Mouse (Mus musculus) MEL (cell line): ENCODE results near the gene Ccdc141. TPM values are rescaled to one million over a fixed set of nuclear protein-coding genes. Genes with fewer than 3 reads are reported as not detected.

Experiments used
- DNase-seq: peaks from one replicate; pipeline ENCODE4 v3.0.0; 2011; ENCODE audit warnings: low read depth, low spot score
- H3K27ac ChIP-seq: 2 replicates; pipeline ENCODE4 v1.5.1; 2012; ENCODE audit warnings: low read depth, mild to moderate bottlenecking, control low read depth, low read length, moderate library complexity; ENCODE audit not compliant: control insufficient read depth
- H3K27me3 ChIP-seq, 2 experiments: fragments of 150-350 bp in 1 of 2; sonication (generic) in 1 of 2; 2 replicates each; pipeline ENCODE4 v1.6.1; 2012; ENCODE audit warnings: low read length in 2 of 2, mild to moderate bottlenecking in 2 of 2, improper control_type of control experiment in 1 of 2, moderate library complexity in 1 of 2; ENCODE audit not compliant: insufficient read depth in 2 of 2, control insufficient read depth in 1 of 2
- H3K36me3 ChIP-seq, 2 experiments: 2 replicates each; pipeline ENCODE4 v1.6.1; 2012 to 2014; ENCODE audit warnings: low read length in 2 of 2, improper control_type of control experiment in 1 of 2, inconsistent platforms in 1 of 2, mild to moderate bottlenecking in 1 of 2; ENCODE audit not compliant: insufficient read depth in 2 of 2, control insufficient read depth in 1 of 2
- H3K4me1 ChIP-seq, 2 experiments: fragments of 150-350 bp in 1 of 2; sonication (generic) in 1 of 2; 2 replicates each; pipeline ENCODE4 v1.6.1; 2012; ENCODE audit warnings: low read length in 2 of 2, improper control_type of control experiment in 1 of 2, mild to moderate bottlenecking in 1 of 2; ENCODE audit not compliant: insufficient read depth in 2 of 2, control insufficient read depth in 1 of 2
- H3K4me3 ChIP-seq, 2 experiments: fragments of 150-350 bp in 1 of 2; sonication (generic) in 1 of 2; 2 replicates each; pipeline ENCODE4 v1.5.1; 2012; ENCODE audit warnings: low read depth in 2 of 2, low read length in 2 of 2, mild to moderate bottlenecking in 2 of 2, moderate library complexity in 2 of 2, control low read depth in 1 of 2, improper control_type of control experiment in 1 of 2; ENCODE audit not compliant: control insufficient read depth in 1 of 2, insufficient read depth in 1 of 2
- H3K79me2 ChIP-seq: 2 replicates; pipeline ENCODE4 v1.6.1; 2012; ENCODE audit warnings: mild to moderate bottlenecking, low read length, moderate library complexity; ENCODE audit not compliant: control insufficient read depth, poor library complexity, insufficient read depth
- H3K9ac ChIP-seq: 2 replicates; pipeline ENCODE4 v1.6.1; 2012; ENCODE audit warnings: low read depth, mild to moderate bottlenecking, control low read depth, low read length, moderate library complexity; ENCODE audit not compliant: control insufficient read depth, poor library complexity, severe bottlenecking
- H3K9me3 ChIP-seq: fragments of 150-350 bp; sonication (generic); replicated peaks from 2 replicates; pipeline ENCODE4 v1.6.1; 2012; ENCODE audit warnings: mild to moderate bottlenecking, low read length, improper control_type of control experiment, moderate library complexity; ENCODE audit not compliant: insufficient read depth
- BHLHE40 ChIP-seq: IDR thresholded peaks from 2 replicates; pipeline ENCODE4 v1.6.1; 2012; ENCODE audit warnings: low read depth, mild to moderate bottlenecking, inconsistent platforms, low read length, improper control_type of control experiment, borderline replicate concordance
- CHD1 ChIP-seq: IDR thresholded peaks from 2 replicates; pipeline ENCODE4 v1.6.1; 2012; ENCODE audit warnings: low read depth, mild to moderate bottlenecking, inconsistent platforms, low read length, improper control_type of control experiment
- CHD2 ChIP-seq: IDR thresholded peaks from 2 replicates; pipeline ENCODE4 v1.6.1; 2011; ENCODE audit warnings: low read length, improper control_type of control experiment
- CTCF ChIP-seq, 3 experiments: IDR thresholded peaks in 2 of 3; conservative IDR thresholded peaks in 1 of 3; 2 replicates each; pipeline ENCODE4 v1.5.1; 2011 to 2012; ENCODE audit warnings: low read length in 3 of 3, low read depth in 2 of 3, mild to moderate bottlenecking in 2 of 3, improper control_type of control experiment in 1 of 3, inconsistent platforms in 1 of 3, mixed read lengths in 1 of 3, moderate library complexity in 1 of 3; ENCODE audit not compliant: control insufficient read depth in 1 of 3, insufficient read depth in 1 of 3, poor library complexity in 1 of 3, severe bottlenecking in 1 of 3
- ELF1 ChIP-seq: IDR thresholded peaks from 2 replicates; pipeline ENCODE4 v1.6.1; 2014; ENCODE audit warnings: low read depth, mild to moderate bottlenecking, inconsistent platforms, low read length, improper control_type of control experiment, moderate library complexity
- ETS1 ChIP-seq: IDR thresholded peaks from 2 replicates; pipeline ENCODE4 v1.6.1; 2012; ENCODE audit warnings: low read depth, mild to moderate bottlenecking, inconsistent platforms, low read length, improper control_type of control experiment, moderate library complexity
- GABPA ChIP-seq: IDR thresholded peaks from 2 replicates; pipeline ENCODE4 v1.6.1; 2012; ENCODE audit warnings: low read depth, mild to moderate bottlenecking, inconsistent platforms, low read length, improper control_type of control experiment, moderate library complexity
- GATA1 ChIP-seq: IDR thresholded peaks from 2 replicates; pipeline ENCODE4 v1.6.1; 2011; ENCODE audit warnings: low read depth, low read length, improper control_type of control experiment
- JUND ChIP-seq: IDR thresholded peaks from 2 replicates; pipeline ENCODE4 v1.6.1; 2011; ENCODE audit warnings: low read depth, mild to moderate bottlenecking, improper control_type of control experiment, low read length
- MAFK ChIP-seq: IDR thresholded peaks from 2 replicates; pipeline ENCODE4 v1.6.1; 2011; ENCODE audit warnings: low read depth, mild to moderate bottlenecking, low read length, improper control_type of control experiment, borderline replicate concordance
- MAX ChIP-seq: IDR thresholded peaks from 2 replicates; pipeline ENCODE4 v1.6.1; 2011; ENCODE audit warnings: low read length, improper control_type of control experiment
- MYB ChIP-seq: IDR thresholded peaks from 2 replicates; pipeline ENCODE4 v1.6.1; 2011; ENCODE audit warnings: mild to moderate bottlenecking, low read depth, low read length, improper control_type of control experiment
- MYC ChIP-seq: IDR thresholded peaks from 2 replicates; pipeline ENCODE4 v1.6.1; 2011; ENCODE audit warnings: low read depth, mild to moderate bottlenecking, low read length, improper control_type of control experiment, moderate library complexity
- NELFE ChIP-seq: IDR thresholded peaks from 2 replicates; pipeline ENCODE4 v1.6.1; 2011; ENCODE audit warnings: low read depth, low read length, improper control_type of control experiment
- RAD21 ChIP-seq: IDR thresholded peaks from 2 replicates; pipeline ENCODE4 v1.6.1; 2011; ENCODE audit warnings: mild to moderate bottlenecking, low read depth, low read length, improper control_type of control experiment
- RCOR1 ChIP-seq: IDR thresholded peaks from 2 replicates; pipeline ENCODE4 v1.6.1; 2012; ENCODE audit warnings: low read depth, mild to moderate bottlenecking, inconsistent platforms, low read length, improper control_type of control experiment
- TBP ChIP-seq: IDR thresholded peaks from 2 replicates; pipeline ENCODE4 v1.8.0; 2011; ENCODE audit warnings: low read depth, low read length, improper control_type of control experiment
- TCF12 ChIP-seq: IDR thresholded peaks from 2 replicates; pipeline ENCODE4 v1.6.1; 2014; ENCODE audit warnings: low read depth, mild to moderate bottlenecking, inconsistent platforms, low read length, improper control_type of control experiment, moderate library complexity
- UBTF ChIP-seq: IDR thresholded peaks from 2 replicates; pipeline ENCODE4 v1.6.1; 2012; ENCODE audit warnings: low read depth, mild to moderate bottlenecking, inconsistent platforms, low read length, improper control_type of control experiment, moderate library complexity, borderline replicate concordance; ENCODE audit not compliant: insufficient read depth
- USF1 ChIP-seq: IDR thresholded peaks from 2 replicates; pipeline ENCODE4 v1.6.1; 2014; ENCODE audit warnings: low read depth, mild to moderate bottlenecking, inconsistent platforms, low read length, improper control_type of control experiment, moderate library complexity
- ZC3H11A ChIP-seq: IDR thresholded peaks from 2 replicates; pipeline ENCODE4 v1.6.1; 2012; ENCODE audit warnings: low read depth, mild to moderate bottlenecking, inconsistent platforms, low read length, improper control_type of control experiment
- polyA plus RNA-seq, 2 experiments: library from polyadenylated mRNA; stranded (reverse) in 1 of 2; unstranded in 1 of 2; fragments of >175 nt in 1 of 2; fragments of >200 nt in 1 of 2; gene quantifications; 2 replicates each; pipeline versions ENCODE4 v1.2.1 to v1.2.4; 2012; ENCODE audit warnings: low replicate concordance in 2 of 2, low read depth in 1 of 2; ENCODE audit not compliant: insufficient read length in 2 of 2, insufficient read depth in 1 of 2, missing spikeins in 1 of 2
- total RNA-seq: library from RNA; depleted of rRNA; stranded (reverse); fragments of 300-350 nt; gene quantifications from 2 replicates; pipeline ENCODE4 v1.2.3, GENCODE M21; 2012

Gene Ccdc141
- total and polyA plus RNA-seq, 3 experiments: 0.54 to 1.1 TPM; not detected in 1

DNA sequence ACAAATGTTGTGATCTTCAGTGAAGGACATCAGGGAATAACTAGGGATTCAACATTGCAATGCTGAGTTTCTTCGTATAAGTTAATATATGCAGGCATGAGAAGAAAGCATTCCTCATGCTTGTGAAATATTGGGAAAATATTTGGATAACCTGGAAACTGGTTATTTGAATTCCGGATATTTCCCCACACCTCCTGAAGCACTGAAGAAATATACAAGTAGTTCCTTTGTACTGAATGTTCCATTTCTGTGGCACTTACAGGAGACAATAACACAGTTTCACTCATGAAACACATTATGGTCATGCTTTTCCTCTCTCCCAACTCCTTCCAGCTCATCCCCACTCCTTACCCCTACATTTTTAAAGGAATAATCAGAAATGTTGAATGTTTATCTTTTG is 70.6 kb downstream of the Ccdc141 start:
- H3K79me2 ChIP-seq: no peaks in the 10 kb centered on the region
- H3K4me3 ChIP-seq: no peak overlapping the region
- H3K36me3 ChIP-seq: no peaks in the 10 kb centered on the region
- H3K9me3 ChIP-seq: no peaks in the 10 kb centered on the region
- H3K9ac ChIP-seq: no peak overlapping the region
- H3K27me3 ChIP-seq: no peaks in the 10 kb centered on the region
- H3K27ac ChIP-seq: no peak overlapping the region
- TF ChIP-seq USF1 (no peak), RCOR1 (no peak), JUND (no peak), ELF1 (no peak), GABPA (no peak), ZC3H11A (no peak), CHD1 (no peak), UBTF (no peak), TBP (no peak), ETS1 (no peak), BHLHE40 (no peak), TCF12 (no peak), MYC (no peak), RAD21 (no peak), MAX (no peak), MAFK (no peak), GATA1 (no peak), CHD2 (no peak), CTCF (IDR thresholded peaks at IDR 0.05 in 2 of 3, conservative IDR thresholded peaks at IDR 0.05 in 1 of 3; ENCODE audit: control insufficient read depth in 1 of 3, insufficient read depth in 1 of 3, low read depth in 2 of 3, low read length in 3 of 3, poor library complexity in 1 of 3, severe bottlenecking in 1 of 3) (no peak), NELFE (no peak)
- no peak for DNase-seq
- no peaks in the 10 kb centered on the region for H3K4me1 ChIP-seq

DNA sequence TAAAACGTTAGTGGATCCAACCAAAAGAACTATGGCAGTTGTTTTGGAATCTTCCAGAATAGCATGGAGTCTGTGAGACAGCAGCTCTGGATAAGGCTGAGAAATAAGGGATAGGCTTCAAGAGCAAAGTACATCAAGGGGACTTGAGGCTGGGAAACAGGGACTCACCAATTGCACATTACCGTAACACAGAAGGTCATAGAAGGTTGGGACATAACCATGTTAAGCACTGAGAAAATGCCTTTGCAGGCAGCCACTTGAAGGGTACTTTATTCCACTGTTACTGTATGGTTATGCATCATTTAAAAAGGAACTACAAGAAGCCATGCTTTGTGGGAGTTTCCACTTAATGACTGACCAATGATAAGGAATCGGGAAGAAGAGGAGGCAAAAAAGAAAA is 71.7 kb downstream of the Ccdc141 start:
- Histone ChIP-seq H3K9ac (no peak overlapping the region), H3K4me1 (no peaks in the 10 kb centered on the region), H3K4me3 (no peak overlapping the region), H3K79me2 (no peaks in the 10 kb centered on the region), H3K27me3 (no peaks in the 10 kb centered on the region), H3K9me3 (no peaks in the 10 kb centered on the region), H3K27ac (no peak overlapping the region), H3K36me3 (no peaks in the 10 kb centered on the region)
- TF ChIP-seq MYB: no peak
- TF ChIP-seq ELF1: no peak
- no peak for TF ChIP-seq UBTF
- TF ChIP-seq MAX: no peak
- no peak for TF ChIP-seq CHD1
- TF ChIP-seq USF1: no peak
- DNase-seq: no peak
